Mouse (Mus musculus): Measurements from ENCODE around the gene Nrip2.

Gene Nrip2

DNA sequence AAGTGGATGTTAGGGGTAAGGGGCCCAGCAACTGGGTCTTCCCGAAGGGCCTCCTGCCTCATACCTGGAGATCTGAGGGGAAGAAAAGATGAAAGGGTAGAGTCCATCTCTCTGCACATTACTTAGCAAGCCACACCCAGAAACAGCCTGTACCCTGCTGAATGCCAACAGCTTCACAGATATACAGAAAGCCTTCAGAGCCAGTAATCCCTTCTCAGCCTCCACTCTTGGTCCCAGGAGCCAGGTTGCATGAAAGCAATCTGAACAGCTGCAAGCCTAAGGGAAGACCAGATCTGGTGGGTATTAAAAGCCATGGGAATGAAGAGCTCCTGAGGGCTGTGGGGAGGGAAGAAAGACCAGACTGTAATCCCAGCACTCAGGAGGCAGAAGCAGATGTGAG lies 9.9 kb upstream of the Nrip2 start:
- in situ Hi-C loops (cut with MboI; ENCODE audit: unreplicated experiment in 2 of 2): no loop called here

- in situ Hi-C loops (cut with MboI; ENCODE audit: unreplicated experiment in 2 of 2): no loop called here
These were observed 8.4 kb upstream of the Nrip2 start for GRCm38 (mm10) chr6:128390683-128391082.

DNA sequence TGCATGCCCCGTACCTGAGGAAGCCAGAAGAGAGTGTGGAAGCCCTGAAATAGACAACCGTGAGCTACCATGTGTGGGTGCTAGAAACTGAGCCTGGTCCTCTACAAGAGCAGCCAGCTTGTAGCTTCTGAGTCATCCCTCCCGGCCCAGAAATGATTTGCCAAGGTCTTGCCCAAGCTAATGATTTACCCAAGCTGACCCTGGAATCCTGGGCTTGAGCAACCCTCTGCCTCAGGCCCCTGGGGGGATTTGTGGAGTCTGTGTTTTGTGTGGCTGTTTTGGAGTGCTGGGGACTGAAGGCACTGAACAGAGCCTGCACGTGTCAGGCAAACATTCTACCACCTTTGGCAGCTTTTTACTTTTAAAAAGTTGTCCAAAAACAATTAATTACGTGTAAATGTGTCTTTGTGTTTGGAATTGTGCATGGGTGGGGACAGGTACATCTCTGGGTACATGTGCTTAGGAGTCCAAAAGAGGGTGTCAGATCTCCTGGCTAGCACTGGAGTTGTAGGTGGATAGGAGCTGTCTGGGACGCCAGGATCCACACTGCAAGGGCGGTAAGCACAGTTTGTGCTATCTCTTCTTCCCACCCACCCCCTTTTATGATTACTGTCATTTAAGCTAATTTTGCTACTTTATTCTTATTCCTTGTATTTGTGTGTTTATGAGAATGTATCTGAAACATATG lies 1.4 kb upstream of the Nrip2 start:
- in situ Hi-C loops (cut with MboI; ENCODE audit: unreplicated experiment in 2 of 2): no loop called here

- in situ Hi-C loops (cut with MboI; ENCODE audit: unreplicated experiment in 2 of 2): loop anchor here in 1 of 2 experiments (25.0 kb wide), 1 partner anchor 837 kb away; the partner anchor contains the start of gene Cracr2a
These were observed 507 bp downstream of the Nrip2 start for GRCm38 (mm10) chr6:128399421-128400185.

- in situ Hi-C loops (cut with MboI; ENCODE audit: unreplicated experiment in 2 of 2): loop anchor here in 1 of 2 experiments (25.0 kb wide), 1 partner anchor 842 kb away; the partner anchor contains the start of gene Cracr2a
These were observed 5.6 kb downstream of the Nrip2 start for GRCm38 (mm10) chr6:128404708-128405107.

GRCm38 (mm10) chr6:128408544-128409125 lies 9.5 kb downstream of the Nrip2 start:
- in situ Hi-C loops (cut with MboI; ENCODE audit: unreplicated experiment in 2 of 2): loop anchor here in 1 of 2 experiments (25.0 kb wide), 1 partner anchor 846 kb away; the partner anchor contains the start of gene Cracr2a

GRCm38 (mm10) chr6:128410305-128410704 lies 11.2 kb downstream of the Nrip2 start:
- in situ Hi-C loops (cut with MboI; ENCODE audit: unreplicated experiment in 2 of 2): loop anchor here (5.0 to 25.0 kb wide), 3 partner anchors 48 to 848 kb away; partner anchors contain the start of genes Cracr2a (in 1 of the 2), Foxm1 (in 1 of the 2) and Rhno1 (in 1 of the 2)

DNA sequence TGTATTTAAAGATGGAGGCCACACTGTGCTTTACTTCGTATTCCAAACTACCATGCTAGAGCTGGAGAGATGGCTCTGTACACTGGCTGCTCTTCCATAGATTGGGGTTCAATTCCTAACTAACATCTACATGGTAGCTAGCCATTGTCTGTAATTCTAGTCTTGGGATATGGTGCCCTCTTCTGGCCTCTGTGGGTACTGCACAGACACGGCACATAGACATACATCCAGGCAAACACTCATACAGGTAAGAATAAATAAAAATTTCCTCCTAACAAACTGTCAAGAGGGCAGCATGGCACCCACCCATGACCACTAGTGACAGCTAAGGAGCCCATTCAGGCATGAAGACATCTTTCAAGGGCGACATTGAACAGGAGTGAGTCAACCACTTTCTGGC lies 12.0 kb downstream of the Nrip2 start:
- in situ Hi-C loops (cut with MboI; ENCODE audit: unreplicated experiment in 2 of 2): loop anchor here (5.0 to 25.0 kb wide), 3 partner anchors 49 to 849 kb away; partner anchors contain the start of genes Cracr2a (in 1 of the 2), Foxm1 (in 1 of the 2) and Rhno1 (in 1 of the 2)

- in situ Hi-C loops (cut with MboI; ENCODE audit: unreplicated experiment in 2 of 2): loop anchor here (5.0 to 25.0 kb wide), 2 partner anchors 54 to 854 kb away; partner anchors contain the start of genes Cracr2a (in 1 of the 2), Foxm1 (in 1 of the 2) and Rhno1 (in 1 of the 2)
These were observed 17.1 kb downstream of the Nrip2 start for GRCm38 (mm10) chr6:128416169-128416568.

- in situ Hi-C loops (cut with MboI; ENCODE audit: unreplicated experiment in 2 of 2): loop anchor here (5.0 to 25.0 kb wide), 2 partner anchors 56 to 856 kb away; partner anchors contain the start of genes Cracr2a (in 1 of the 2), Foxm1 (in 1 of the 2) and Rhno1 (in 1 of the 2)
These were observed 19.0 kb downstream of the Nrip2 start for GRCm38 (mm10) chr6:128418076-128418475.

GRCm38 (mm10) chr6:128421036-128421435 lies 21.9 kb downstream of the Nrip2 start:
- in situ Hi-C loops (cut with MboI; ENCODE audit: unreplicated experiment in 2 of 2): loop anchor here in 1 of 2 experiments (25.0 kb wide), 1 partner anchor 859 kb away; the partner anchor contains the start of gene Cracr2a

DNA sequence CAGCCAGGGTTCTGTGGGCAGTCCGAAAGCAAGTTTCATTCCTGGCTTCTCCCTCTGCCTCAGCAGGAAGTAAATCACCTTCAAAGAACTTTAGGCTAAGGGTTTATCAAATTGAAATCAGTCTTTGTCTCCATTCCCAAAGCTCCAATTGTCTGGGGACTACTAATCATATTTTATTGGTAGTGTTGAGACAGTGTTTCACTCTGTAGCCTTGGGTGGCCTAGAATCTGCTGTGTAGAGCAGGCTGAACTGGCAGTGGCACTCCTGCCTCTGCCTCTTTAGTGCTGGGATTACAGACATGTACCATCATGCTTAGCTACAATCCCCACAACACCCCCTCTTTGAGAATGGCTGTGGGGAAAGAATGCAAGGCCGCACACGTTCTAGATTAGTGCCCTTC lies 22.4 kb downstream of the Nrip2 start:
- in situ Hi-C loops (cut with MboI; ENCODE audit: unreplicated experiment in 2 of 2): loop anchor here in 1 of 2 experiments (25.0 kb wide), 1 partner anchor 859 kb away; the partner anchor contains the start of gene Cracr2a

GRCm38 (mm10) chr6:128423496-128424268 lies 24.6 kb downstream of the Nrip2 start:
- in situ Hi-C loops (cut with MboI; ENCODE audit: unreplicated experiment in 2 of 2): loop anchor here in 1 of 2 experiments (25.0 kb wide), 1 partner anchor 861 kb away; the partner anchor contains the start of gene Cracr2a

DNA sequence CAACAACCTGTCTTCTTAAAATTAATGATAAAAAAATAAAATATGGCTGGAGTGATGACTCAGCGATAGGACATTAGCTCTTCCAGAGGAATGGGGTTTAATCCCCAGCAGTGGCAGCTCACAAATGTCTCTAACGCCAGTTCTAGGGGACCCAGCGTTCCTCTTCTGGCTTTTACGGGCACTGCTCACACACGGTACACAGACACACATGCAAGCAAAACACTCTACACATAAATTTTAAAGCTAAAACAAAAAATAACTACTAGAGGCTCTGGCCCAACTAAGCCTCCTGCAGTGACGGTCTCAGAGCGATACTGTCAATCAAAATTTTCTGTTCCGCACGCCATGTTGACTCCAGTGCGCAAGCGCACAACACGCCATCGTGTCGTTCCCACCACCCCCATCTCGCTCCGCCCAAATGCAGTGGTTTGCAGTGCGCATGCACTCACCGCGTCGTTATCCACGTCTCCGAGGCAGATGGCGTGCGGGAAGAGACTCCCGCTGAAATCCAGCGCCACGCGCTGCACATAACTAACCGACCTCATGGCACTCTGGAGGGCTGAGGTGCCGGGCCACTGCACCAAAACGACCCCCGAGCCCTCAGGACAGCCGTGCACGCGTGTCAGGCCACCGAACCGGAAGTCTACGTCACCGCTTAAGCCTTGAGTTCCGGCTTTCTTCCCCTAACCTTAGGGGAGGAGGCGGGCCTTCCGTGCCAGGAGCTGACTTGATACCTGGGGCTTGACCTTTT lies 25.3 kb downstream of the Nrip2 start, which contains the start of gene Itfg2:
Gene Itfg2 (minus strand): TSS at position 663 of the 751 bp plus-strand sequence.
- in situ Hi-C loops (cut with MboI; ENCODE audit: unreplicated experiment in 2 of 2): loop anchor here (25.0 kb wide), 2 partner anchors 413 to 862 kb away; partner anchors contain the start of genes Gm44511 (in 2 of the 2), Klrb1b (in 2 of the 2) and Cracr2a (in 1 of the 2)

DNA sequence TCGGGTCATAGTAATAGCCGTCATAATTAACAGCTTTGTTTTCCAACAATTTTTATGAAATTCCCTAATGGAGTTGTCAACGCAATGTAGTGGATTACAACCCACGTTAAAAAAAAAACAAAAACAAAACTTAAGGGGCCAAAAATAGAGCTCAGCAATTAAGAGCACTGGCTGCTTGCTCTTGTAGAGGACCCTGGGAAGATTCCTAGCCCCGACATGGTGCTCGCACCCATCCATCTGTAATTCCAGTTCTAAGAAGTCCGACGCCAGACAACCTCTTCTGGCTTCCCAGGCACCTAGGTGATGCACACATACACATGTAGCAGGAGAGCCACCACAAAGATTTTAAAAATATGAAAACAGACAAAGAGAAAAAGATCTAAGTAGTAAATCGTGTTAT lies 25.9 kb downstream of the Nrip2 start:
- in situ Hi-C loops (cut with MboI; ENCODE audit: unreplicated experiment in 2 of 2): loop anchor here (25.0 kb wide), 1 partner anchor 412 kb away; the partner anchor contains the start of genes Gm44511 (in 2 of the 2) and Klrb1b (in 2 of the 2)

DNA sequence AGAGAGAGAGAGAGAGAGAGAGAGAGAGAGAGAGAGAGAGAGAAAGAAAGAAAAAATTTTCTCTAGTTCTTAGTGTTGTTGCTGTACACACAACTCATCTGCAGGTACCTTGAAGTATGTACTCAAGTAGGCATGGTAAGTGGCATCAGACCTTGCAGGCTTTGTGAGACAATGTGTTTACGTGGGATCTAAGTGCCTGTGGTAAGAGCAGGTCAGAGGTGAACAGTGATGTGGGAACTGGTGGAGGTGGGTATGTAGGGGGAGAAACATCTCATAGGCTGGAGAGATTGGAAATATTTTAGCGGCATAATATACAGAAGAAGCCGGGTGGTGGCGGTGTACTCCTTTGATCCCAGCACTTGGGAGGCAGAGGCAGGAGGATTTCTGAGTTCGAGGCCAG lies 28.5 kb downstream of the Nrip2 start:
- in situ Hi-C loops (cut with MboI; ENCODE audit: unreplicated experiment in 2 of 2): loop anchor here (25.0 kb wide), 1 partner anchor 410 kb away; the partner anchor contains the start of genes Gm44511 (in 2 of the 2) and Klrb1b (in 2 of the 2)

DNA sequence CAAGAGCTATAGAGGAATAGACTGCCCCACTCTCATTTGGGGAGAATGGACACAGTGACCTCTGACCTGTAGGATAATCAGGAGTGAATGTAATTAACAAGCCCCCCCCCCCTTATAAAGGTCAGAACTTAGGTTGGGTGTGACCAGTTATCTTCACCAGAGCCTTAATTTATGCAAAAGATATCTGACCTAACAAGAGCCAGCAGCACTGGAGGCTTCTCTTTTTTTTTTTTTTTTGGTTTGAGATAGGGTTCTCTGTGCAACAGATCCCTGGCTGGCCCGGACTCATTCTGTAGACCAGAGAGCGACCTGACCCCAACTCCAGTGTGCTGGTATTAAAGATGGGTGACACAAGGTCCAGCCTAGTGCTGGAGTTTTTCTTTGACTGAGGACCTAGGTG lies 30.2 kb downstream of the Nrip2 start:
- in situ Hi-C loops (cut with MboI; ENCODE audit: unreplicated experiment in 2 of 2): loop anchor here (25.0 kb wide), 1 partner anchor 408 kb away; the partner anchor contains the start of genes Gm44511 (in 2 of the 2) and Klrb1b (in 2 of the 2)

DNA sequence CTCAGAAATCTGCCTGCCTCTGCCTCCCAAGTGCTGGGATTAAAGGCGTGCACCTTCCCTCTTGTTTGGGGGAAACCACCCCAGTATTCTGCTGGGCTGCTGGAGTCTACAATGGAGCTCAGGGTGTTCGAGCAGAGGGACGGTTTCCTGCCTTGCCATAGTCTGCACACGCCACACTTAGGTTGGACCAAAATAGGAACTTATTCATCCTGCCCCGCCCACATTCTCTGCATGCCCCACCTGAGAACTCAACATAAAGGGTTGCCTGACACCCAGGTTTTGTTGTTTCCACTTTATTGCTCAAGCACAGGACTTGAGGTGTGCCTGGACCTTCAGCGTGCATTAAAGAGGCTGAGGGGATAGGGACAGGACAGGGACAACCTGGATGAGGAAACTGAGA lies 30.7 kb downstream of the Nrip2 start:
- in situ Hi-C loops (cut with MboI; ENCODE audit: unreplicated experiment in 2 of 2): loop anchor here (10.0 to 25.0 kb wide), 3 partner anchors 335 to 825 kb away; partner anchors contain the start of genes Gm44511 (in 2 of the 2) and Klrb1b (in 2 of the 2)

Measured in v-Abl transformed pro-B cells (cell line).